Mouse (Mus musculus) activated CD4-positive, CD25-positive, alpha-beta regulatory T cell, adult 4 months (primary cell): Measurements from ENCODE around the gene Otop2. TPM values are rescaled to one million over a fixed set of nuclear protein-coding genes. Genes with fewer than 3 reads are reported as not detected.

Source experiments
- ATAC-seq: one replicate; pipeline ENCODE4 v1.8.0; 2017
- polyA plus RNA-seq, 2 experiments: library from polyadenylated mRNA; unstranded; fragments of 100-300 nt; shearing (Covaris generic); gene quantifications; one replicate each; pipeline ENCODE4 v1.2.1; 2017

Otop2 gene
- polyA plus RNA-seq, 2 experiments from 2014 or later: not detected

- ATAC-seq: no peak
Observed at GRCm38 (mm10) chr11:115298160-115298559, 8.8 kb upstream of the Otop2 start.

GRCm38 (mm10) chr11:115300745-115301144, 6.2 kb upstream of the Otop2 start:
- ATAC-seq: no peak

GRCm38 (mm10) chr11:115301351-115301750, 5.6 kb upstream of the Otop2 start:
- ATAC-seq: no peak

- no peak for ATAC-seq
Observed at GRCm38 (mm10) chr11:115303167-115303566, 3.8 kb upstream of the Otop2 start.

- no peak for ATAC-seq
Observed at GRCm38 (mm10) chr11:115308781-115309180, 1.8 kb downstream of the Otop2 start.

- ATAC-seq: no peak
Observed at GRCm38 (mm10) chr11:115314249-115314648, 7.3 kb downstream of the Otop2 start.

- ATAC-seq: no peak
Observed at GRCm38 (mm10) chr11:115317204-115317603, 10.2 kb downstream of the Otop2 start.

GRCm38 (mm10) chr11:115318245-115319027, 11.5 kb downstream of the Otop2 start:
- ATAC-seq: no peak

- ATAC-seq: no peak
Observed at GRCm38 (mm10) chr11:115319704-115320383, 12.9 kb downstream of the Otop2 start.

GRCm38 (mm10) chr11:115321906-115322693, 15.1 kb downstream of the Otop2 start, which contains the start of gene Ush1g:
Ush1g (minus strand) TSS chr11:115322041.
- no peak for ATAC-seq

- ATAC-seq: no peak
Observed at GRCm38 (mm10) chr11:115323354-115323753, 16.4 kb downstream of the Otop2 start.

GRCm38 (mm10) chr11:115326730-115327129, 19.8 kb downstream of the Otop2 start:
- no peak for ATAC-seq

GRCm38 (mm10) chr11:115329339-115329738, 22.4 kb downstream of the Otop2 start:
- no peak for ATAC-seq

GRCm38 (mm10) chr11:115334531-115334930, 27.6 kb downstream of the Otop2 start, which contains the start of gene Otop3:
Otop3 (plus strand) TSS chr11:115334731.
- no peak for ATAC-seq

GRCm38 (mm10) chr11:115335223-115335622, 28.3 kb downstream of the Otop2 start:
- no peak for ATAC-seq

- ATAC-seq: no peak
Observed at GRCm38 (mm10) chr11:115336115-115336514, 29.2 kb downstream of the Otop2 start.

GRCm38 (mm10) chr11:115337350-115337749, 30.4 kb downstream of the Otop2 start:
- no peak for ATAC-seq

- ATAC-seq: no peak
Observed at GRCm38 (mm10) chr11:115337826-115338225, 30.9 kb downstream of the Otop2 start.

- no peak for ATAC-seq
Observed at GRCm38 (mm10) chr11:115341246-115341645, 34.3 kb downstream of the Otop2 start.

GRCm38 (mm10) chr11:115341866-115342265, 34.9 kb downstream of the Otop2 start:
- ATAC-seq: no peak

- no peak for ATAC-seq
Observed at GRCm38 (mm10) chr11:115344967-115345366, 38.0 kb downstream of the Otop2 start.

- ATAC-seq: no peak
Observed at GRCm38 (mm10) chr11:115345515-115345914, 38.6 kb downstream of the Otop2 start.

- no peak for ATAC-seq
Observed at GRCm38 (mm10) chr11:115348681-115349248, 41.8 kb downstream of the Otop2 start.
